Mouse (Mus musculus) heart, adult 8-10 months (tissue): ENCODE measurements around the gene Vsnl1. TPM values are rescaled to one million over a fixed set of nuclear protein-coding genes. Genes with fewer than 3 reads are reported as not detected.

Experiments used
- DNase-seq: peaks from one replicate; pipeline ENCODE4 v3.0.0; 2022; ENCODE audit warnings: low spot score
- total RNA-seq, 4 experiments: library from RNA; stranded (reverse); gene quantifications; 2 replicates each; pipeline ENCODE4 v1.2.4; 2022

Gene Vsnl1
- total RNA-seq: 1 to 10 TPM in 1 of 4 experiments, under 1 TPM in 3; 0.26 to 1.2 (median 0.78) TPM

DNA sequence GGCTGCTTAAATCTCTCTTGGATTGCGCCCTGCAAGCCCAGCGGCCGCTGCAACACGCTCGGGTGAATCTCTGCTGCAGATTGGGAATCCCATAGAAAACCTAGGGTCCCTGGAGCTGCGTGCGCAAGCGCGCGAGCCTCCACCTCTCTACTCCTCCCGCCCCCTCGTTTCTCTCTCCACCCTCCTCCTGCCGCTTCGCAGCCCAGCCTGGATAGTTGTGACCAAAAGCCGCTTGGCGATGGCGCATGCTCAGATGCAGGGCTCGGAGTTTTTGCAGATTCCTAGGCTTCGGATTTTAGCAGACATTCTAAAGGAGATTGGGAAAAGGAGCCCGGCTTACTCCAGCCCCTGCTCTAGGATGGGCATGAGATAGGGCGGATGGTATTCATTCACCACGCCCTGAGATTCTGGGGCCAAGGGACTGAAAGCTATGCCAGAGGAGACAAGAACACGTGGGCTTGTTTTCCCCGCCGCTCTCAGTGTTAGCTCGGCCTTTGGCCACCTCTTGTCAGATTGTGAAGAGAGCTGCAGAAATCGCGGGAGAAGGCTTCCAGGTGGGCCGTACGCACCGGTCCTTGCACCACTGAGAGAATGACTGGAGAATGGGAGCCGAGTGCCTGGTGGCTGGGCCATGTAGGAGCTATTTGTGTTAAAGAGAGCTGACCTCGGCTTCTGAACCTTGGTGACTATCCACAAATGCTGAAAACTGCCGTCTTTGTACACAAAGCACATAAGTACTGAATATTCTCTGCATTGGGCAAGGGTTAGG lies at the start of gene Vsnl1:
Vsnl1 (minus strand) TSS at position 117 of the 769 bp plus-strand sequence.
- DNase-seq: peak; percentile 8

DNA sequence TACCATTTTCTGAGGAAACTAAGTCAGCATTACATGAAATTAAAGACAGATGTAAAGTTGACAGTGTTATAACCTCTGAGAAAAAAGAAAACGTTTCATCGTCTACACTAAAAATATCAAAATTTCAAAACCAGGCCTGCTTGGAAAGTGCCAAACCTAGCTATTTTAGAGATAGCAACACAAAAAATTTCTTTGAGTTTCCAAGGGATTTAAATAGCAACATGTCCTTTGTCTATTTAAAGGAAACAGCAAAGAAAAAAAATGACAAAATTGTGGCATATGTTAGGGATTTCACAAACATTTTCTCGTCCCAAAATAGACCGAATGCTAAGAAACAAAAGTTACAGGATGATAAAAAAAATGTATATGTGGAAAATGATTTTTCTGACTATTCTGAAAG lies 20.2 kb upstream of the Vsnl1 start:
- DNase-seq: no peak

DNA sequence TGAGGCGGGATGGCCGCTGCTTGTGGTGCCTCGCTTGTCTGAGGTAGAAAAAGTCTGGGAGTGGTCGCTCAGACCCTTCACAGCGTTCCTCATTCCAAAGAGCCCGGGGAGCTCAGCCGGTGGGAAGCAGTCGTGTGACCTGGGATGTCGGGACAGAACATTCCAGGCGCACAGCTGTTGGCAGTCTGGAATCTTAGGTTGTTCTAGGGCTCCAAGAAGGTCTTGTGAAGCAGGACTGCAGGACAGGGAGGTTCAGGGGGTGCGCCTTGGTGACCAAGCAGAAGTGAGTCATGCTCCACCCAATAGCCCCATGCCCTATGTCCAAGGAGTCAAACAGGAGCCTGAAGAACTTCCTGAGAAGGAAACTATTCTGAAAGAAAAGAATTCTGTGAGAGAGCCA lies 19.8 kb upstream of the Vsnl1 start:
- DNase-seq: no peak

DNA sequence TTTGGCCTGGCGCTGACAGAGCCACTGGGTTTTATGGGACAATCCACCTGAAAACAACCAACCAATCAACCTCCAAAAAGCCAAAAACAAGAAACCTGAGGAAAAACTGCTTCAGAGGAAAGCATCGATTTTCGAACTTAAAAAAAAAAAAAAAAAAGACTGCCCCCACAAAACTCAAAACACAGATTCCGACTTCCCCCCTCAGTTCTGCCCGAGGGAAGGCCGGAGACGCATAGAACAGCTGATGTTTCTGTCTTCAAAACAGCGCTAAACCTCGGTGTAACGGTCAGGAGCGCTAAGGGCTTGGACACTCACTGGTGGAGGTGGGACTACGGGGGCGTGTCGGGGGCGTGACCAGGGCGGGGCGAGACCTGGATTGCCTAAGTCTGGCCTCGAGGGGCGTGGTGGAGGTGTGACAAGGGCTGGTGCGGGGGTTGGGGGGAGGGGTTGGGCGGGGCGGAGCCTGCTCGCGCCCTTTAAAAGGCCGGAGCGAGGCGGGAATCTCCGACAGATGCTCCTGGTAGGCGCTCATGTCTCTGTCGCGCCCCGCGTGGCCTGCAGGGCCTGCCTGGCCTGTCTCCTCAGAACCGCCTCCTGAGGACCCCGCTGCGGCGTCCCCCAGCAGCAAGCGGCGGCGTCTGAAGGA lies 19.3 kb upstream of the Vsnl1 start, which contains the start of gene Rad51ap2:
Rad51ap2 (plus strand) TSS at position 531 of the 646 bp plus-strand sequence.
- peak; percentile 49 for DNase-seq

DNA sequence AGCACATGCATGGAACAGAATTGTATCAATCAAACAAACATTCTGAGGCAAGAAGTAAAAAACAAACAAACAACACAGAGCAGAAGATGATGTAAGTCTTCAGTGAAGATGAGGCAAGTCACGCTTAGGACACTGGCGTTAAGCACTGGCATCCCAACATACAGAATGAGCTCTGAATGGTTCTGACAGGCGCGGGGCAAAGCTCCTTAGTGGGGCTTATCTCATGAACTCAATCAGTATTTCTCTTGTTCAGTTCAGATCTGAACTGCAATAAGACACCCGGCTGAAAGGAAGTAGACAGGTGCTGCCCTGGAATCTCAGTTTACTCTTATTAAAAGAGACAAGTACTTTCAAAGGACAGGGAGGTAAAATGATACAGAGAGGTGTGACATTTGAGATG lies 17.7 kb upstream of the Vsnl1 start:
- DNase-seq: no peak

DNA sequence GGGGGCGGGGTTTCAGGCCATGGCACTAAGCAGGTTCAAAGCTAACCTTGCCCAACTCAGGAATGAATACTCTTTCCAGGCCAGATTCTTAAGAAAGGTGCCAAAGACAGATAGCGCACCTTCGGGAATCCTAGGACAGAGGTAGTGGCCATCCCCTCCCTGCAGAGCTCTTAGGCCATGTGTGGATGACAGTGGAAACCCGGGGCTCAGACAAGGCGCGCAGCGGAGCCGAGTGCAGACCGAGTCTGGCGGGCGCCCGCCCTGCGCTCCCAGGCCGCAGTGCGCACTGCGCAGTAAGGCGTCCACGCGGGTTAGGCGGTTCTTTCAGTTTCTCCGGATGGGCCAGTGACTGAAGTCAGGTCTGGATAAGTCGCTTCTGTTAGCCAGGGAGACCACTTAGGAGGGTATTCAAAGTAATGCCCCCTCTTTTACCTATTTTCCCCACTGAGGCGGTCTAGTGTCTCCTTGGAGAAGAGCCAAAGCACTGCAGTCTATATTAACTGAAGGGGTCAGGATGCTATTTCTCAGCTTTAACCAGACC lies 1.6 kb upstream of the Vsnl1 start:
- DNase-seq: no peak

DNA sequence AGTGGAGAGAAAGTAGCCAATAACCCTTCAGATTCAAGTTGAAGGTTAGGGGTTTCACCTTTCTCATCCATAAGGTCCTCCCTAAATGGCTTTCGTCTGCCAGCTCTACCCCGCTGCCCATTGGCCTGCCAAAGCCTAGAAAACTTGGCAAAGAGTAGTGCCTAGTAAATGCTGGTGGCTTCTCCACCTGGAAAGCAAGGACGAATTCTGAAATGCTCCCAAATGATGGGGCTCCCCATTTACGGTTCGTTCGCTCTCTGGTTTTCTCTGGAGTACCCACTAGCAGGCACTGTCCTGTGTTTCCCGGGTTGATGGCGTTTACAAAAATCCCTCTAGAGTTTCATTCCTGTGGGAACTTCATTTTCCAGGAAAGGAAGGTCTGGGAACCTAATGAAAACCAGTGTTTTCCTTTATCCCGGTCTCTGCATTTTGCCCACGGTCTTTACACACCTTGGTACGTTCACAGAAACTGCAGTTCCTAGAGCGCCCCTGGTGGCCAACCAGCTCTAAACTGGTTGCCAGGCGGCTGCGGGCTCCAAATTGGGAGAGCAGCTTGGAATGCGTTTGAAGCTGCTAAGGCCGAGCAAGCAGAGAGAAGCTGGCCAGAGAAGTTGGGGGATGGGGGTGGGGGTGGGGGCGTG lies 973 bp upstream of the Vsnl1 start:
- DNase-seq: peak; percentile 26

DNA sequence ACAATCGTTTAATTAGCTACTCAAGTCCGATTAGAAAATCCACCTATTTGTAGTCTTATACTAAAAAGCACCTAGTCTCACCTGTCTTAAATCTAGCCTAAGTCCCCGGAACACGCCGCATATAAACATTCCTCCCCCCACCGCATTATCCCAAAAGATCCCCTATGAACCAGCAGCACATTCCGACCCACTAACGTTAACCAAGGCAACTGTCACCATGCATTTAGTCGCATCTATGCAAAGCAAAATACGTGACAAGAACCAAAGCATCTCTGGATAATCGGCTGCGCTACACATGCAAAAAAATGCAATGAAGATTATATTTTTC lies 426 bp downstream of the Vsnl1 start:
- no peak for DNase-seq

DNA sequence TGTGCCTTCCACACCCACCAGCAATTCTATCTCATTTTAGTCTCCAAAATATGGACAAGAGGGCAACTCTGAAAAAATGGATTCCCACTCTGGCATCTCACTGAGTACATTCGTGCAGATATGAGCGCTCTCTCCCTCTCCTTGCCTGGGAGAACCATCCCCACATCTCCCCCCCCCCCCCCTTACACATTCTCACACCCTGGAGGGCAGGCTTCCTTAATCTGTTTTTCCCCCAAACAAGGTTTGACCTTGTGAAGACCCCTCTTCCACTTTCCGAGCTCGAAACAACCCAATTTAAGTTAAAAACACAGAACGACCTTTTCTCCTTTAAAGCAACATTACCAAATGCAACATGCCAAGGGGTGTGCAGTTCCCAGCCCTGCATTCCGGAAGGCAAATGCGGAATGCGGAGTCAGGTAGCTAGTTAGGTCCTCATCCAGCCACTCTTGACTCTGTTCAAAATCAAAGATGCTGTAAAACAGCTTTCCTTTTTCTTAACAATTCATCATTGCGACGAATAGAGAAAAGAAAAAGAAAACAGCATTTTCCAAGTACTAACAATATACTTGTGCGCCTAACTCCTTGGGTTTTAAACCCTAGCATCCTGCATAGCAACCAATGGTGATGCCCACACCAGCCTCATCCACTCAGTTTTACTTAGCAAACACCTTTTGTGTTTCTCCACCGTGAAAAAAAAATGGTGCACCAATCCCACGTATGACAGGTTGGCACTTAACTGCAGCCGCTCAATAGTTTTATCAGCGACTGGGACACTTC lies 979 bp downstream of the Vsnl1 start:
- DNase-seq: no peak

DNA sequence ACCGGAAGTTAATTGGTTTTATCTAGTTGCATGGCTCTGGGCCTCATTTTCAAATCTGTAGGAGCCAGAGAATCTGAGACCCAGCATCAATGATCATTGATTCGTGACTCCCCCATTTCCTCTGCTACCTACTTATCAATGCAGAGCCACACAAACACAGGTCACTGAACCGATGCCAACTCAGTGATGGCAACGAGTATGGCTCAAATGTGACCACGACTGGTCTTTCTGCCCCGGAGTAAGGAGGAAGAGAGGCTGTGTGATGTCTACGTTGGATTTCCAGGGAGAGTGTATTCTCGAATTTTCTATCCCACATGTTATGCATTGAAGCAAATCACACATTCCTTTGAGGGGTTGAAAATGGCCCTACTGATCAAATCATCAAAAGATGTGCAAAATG lies 2.0 kb downstream of the Vsnl1 start:
- no peak for DNase-seq

DNA sequence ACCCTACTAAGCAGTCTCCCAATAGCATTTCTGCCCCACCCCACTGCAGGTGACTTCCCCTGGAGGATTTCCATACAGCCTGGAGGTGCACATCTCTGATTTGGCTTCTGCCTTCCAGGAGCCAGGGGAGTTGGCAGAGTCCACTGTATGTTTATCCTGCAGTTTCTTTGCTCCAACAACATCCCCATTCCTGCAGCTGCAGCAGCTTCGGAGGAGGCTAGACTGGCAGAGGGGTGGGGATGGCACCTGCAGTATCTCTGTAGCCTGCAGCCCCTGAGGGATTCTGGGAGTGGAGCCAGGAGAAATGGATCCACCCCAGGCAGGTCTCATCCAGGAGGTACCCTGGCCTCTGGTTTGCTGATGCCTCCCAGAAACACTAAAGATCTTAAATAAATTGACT lies 2.7 kb downstream of the Vsnl1 start:
- DNase-seq: no peak

DNA sequence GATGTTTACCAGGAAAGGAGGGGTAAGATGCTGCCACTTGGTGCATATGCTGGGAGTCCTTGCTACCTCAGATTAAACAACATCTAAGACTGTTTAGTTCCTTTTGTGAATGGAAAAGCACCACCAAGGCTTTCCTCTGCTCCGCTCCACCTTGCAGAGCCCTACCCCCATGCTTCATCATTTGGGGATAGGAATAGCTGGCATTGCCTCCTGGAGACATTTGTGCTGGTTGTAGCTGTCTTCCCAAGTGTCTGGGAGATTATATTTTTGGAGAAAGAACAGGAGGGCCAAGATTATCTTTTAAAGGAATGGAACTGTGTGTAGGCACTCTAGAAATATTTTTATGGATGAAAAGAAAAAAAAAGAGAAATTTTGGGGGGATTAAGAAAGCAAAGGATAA lies 3.3 kb downstream of the Vsnl1 start:
- no peak for DNase-seq

DNA sequence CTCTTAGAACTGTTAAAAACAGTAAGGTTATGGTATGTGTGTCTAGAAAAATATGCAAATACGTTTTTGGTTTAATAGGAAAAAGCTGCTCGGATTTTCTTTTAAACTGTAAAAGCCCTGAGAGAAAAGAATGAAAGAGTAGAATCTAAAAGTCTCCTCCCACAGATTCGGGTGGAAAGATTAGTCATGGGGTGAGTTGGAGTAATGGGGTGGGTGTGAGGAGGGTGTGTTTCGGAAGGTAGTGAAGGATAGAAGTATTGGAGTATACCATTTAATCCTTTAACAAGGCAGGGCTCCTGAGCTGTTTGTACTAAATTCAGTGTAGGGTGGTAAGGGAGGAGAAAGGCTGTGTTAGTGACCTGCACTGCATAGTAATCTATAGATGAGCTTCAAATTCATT lies 9.0 kb downstream of the Vsnl1 start:
- DNase-seq: no peak

DNA sequence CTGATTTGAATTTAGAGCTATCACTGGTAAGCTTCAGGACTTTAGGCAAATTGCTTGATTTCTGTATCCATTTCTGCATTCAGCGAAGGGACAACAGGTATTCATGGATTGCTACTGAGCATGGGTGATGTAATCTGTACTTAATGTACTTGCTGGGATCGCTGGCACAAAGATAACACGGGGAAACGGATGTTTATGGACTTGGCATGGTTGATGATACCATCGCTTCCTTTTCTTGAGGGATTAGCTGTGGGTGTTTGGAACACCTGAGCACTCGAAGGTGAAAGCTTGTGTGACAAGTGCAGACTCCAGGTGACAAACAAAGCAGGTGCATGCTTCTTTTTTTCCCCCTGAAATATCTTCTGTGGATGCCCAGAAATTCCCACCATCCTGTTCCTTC lies 18.3 kb downstream of the Vsnl1 start:
- no peak for DNase-seq

DNA sequence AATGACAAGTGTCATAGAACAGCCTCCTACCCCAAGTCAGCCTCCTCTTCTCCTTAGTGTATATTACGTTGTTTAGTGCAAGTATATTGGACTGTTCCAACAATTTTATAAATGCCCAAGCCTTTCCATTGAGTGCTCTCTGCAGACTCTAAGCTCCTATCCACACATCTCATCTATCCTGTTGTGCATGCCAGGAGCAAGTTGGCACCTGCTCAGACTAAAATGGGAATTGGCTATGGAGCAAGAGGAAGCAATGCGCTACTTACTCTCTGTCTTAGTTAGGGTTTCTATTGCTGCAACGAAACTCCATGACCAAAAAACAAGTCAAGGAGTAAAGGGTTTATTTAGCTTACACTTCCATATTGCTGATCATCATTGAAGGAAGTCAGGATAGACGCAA lies 28.7 kb downstream of the Vsnl1 start:
- no peak for DNase-seq

DNA sequence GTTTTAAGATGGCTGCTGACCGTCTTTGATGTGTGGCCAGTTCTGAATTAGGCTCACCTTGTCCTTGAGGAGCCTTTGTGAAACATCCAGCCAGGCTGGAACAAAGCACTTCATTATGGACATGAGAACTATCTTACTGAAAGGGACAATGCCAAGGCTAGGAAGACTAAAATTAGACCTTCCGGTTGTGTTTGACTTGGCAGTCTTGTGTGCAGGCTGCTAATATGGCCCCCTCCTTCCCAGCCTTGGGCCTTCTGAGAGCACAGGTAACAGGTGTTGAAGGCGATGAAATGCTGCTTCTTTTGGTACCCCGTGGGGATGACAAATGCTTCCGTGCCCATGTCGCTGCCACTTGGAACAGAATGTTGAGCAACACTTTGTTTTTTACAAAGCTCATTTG lies 37.6 kb downstream of the Vsnl1 start:
- DNase-seq: no peak

DNA sequence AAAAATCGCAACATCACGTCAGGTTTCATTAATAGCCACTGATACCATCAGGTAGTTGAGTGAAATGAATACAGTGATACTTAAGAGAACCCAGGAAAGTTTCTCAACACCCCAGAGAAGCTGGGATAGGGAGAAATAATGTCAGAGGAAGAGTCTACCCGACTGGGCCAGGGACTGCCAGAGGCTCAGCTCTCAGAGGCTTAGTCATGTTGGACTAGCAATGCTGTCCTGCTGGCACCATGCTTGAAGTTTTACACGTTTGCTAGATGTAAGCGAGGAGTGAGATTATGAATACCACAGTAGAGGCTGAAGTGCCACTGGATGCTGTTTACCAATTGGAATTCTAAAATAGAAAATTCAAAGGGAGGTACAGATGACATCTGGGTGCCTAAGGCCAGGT lies 39.4 kb downstream of the Vsnl1 start:
- no peak for DNase-seq

DNA sequence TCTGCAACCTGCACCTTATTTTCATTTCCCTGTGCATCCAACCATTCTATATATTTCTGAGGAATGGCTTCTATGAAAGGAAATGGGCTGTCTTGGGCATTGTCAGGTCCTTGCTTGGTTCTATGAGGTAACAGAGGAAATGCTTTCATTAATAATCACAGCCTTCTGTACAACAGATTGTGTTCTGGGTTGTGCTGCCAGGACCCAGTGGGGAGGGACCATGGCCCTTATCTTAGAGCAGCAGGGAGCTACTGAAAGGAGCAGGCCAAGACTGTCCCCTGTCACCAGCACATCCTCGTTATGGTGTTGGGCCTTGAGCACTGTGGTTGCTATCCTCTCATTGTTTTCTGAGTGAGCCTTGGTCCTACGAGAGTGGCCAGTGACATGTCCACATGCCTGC lies 40.9 kb downstream of the Vsnl1 start:
- DNase-seq: no peak

DNA sequence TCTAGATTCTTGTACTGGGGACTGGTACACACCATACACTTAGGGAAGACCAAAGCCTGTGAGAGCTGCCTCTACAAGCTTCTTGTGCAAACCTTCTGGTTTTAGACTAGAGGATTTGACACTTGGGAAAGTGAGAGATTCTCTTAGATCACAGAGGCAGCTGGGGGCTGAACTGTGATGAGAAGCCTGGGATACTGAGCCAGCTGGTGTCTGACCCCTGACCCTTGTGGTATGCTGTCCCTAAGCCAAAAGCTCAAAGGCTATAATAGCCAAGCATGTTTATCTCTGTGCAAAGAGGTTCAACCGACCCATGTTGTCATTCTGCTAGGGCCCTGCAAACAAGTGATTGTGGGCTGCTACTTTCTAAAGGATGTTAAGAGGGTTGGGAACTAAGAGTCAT lies 43.9 kb downstream of the Vsnl1 start:
- DNase-seq: no peak

DNA sequence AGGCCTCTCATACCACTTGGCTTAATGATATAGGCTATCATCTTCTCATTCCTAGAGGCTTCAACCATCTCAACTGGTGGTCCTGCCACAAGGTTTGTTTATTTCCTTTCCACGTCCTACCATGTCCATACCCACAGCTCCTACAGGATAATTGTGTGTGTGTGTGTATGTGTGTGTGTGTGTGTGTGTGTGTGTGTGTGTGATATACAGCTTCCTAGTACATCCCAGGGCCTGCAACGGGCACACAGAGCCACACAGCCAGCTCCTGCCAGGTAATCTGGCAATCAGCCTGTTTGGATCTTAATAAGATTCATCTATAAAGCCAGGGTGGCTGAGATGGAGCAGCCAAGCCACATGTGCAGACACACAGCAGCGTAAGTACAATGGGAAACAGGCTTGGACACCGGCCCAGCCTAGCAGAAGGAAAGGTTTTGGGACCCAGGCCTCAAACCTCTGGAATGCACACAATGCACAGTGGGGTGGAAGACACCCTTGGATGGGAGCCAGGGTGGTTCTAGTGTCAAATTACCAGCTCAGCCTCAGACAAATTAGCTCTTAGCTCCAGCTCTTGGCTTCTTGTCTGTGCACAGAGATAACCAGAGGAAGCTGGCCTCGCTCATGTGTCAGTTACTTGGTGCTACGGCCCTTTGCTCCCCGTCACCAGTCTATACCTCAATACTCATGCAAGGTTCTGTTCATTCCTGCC lies 45.0 kb downstream of the Vsnl1 start:
- DNase-seq: no peak

DNA sequence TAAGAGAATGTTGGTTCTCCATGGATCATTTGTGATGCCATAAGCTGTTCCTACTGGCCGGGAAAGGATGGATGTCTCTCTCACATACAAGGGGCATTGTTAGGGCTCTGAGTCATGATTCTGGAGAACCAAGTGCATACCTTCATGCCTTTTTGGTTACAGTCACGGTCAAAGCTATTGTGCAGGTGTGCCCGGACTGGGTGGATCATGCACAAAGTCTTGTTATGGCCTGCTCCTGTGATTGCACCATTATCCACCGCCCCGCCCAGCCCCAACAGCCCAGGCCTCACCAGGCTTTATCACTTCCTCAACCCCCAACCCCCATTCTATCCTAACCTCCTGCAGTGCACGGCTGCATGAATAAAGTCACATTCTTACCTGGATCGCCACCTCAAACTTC lies 47.3 kb downstream of the Vsnl1 start:
- DNase-seq: no peak
